Mouse (Mus musculus): ENCODE results near the gene Fgd1.

GRCm38 (mm10) chrX:151045850-151046249 lies at the start of gene Fgd1:
- TF ChIP-seq CTCF (IDR thresholded peaks at IDR 0.05; ENCODE audit: control insufficient read depth, insufficient read depth, low read length) (no peak), POLR2A (IDR thresholded peaks at IDR 0.05; ENCODE audit: borderline replicate concordance, control insufficient read depth, low read depth, low read length) (no peak)
